Mouse (Mus musculus) gastrocnemius, adult 8-10 months (tissue): Measurements from ENCODE around the gene A2ml1. TPM values are rescaled to one million over a fixed set of nuclear protein-coding genes. Genes with fewer than 3 reads are reported as not detected.

Experiments
- total RNA-seq, 4 experiments: library from RNA; stranded (reverse); gene quantifications; 2 replicates each; pipeline ENCODE4 v1.2.4; 2022

A2ml1 gene
- total RNA-seq, 4 experiments from 2014 or later: not detected

Other genes starting within 250 kb of the A2ml1 start
- 1 to 10 TPM; 5.8 to 7.9 (median 6.7) TPM for gene Tulp3, start 225.8 kb downstream of the A2ml1 start, total RNA-seq
- gene Rhno1, start 218.7 kb downstream of the A2ml1 start, total RNA-seq: 1 to 10 TPM; 3.6 to 8.2 (median 5.6) TPM
- gene Foxm1, start 218.6 kb downstream of the A2ml1 start, total RNA-seq: under 1 TPM in 3 of 4 experiments, not detected in 1; 0.07 to 0.31 (median 0.12) TPM
- not detected for gene Tex52, start 206.2 kb downstream of the A2ml1 start, total RNA-seq
- gene Gm44596, start 206.1 kb downstream of the A2ml1 start, total RNA-seq: not detected
- gene Nrip2, start 182.3 kb downstream of the A2ml1 start, total RNA-seq: 1 to 10 TPM in 3 of 4 experiments, under 1 TPM in 1; 0.63 to 2.0 (median 1.3) TPM
- gene Itfg2, start 156.7 kb downstream of the A2ml1 start, total RNA-seq: 10 to 100 TPM in 3 of 4 experiments, 1 to 10 TPM in 1; 8.1 to 17.8 (median 16.6) TPM
- gene Fkbp4, start 142.9 kb downstream of the A2ml1 start, total RNA-seq: 100 to 1,000 TPM; 113 to 133 (median 121) TPM
- under 1 TPM in 1 of 4 experiments, not detected in 3; 0.59 TPM for gene Pzp, start 54.9 kb downstream of the A2ml1 start, total RNA-seq
- gene Klrb1a, start 41.9 kb upstream of the A2ml1 start, total RNA-seq: not detected
- not detected for gene Clec2h, start 80.8 kb upstream of the A2ml1 start, total RNA-seq
- gene Klrb1, start 141.5 kb upstream of the A2ml1 start, total RNA-seq: not detected
- not detected for gene Klrb1c, start 207.6 kb upstream of the A2ml1 start, total RNA-seq
- gene Gm44511, start 244.7 kb upstream of the A2ml1 start, total RNA-seq: under 1 TPM in 1 of 4 experiments, not detected in 3; 0.61 TPM
- not detected for gene Klrb1b, start 244.7 kb upstream of the A2ml1 start, total RNA-seq